Mouse (Mus musculus) E14TG2a.4 (cell line): ENCODE measurements around the gene Dab2ip.

Experiments used
- H3K27me3 ChIP-seq: 2 replicates; pipeline ENCODE4 v1.6.1; 2014; ENCODE audit warnings: low read length, control low read depth; ENCODE audit not compliant: insufficient read depth
- H3K36me3 ChIP-seq: 2 replicates; pipeline ENCODE4 v1.6.1; 2014; ENCODE audit warnings: low read length, control low read depth; ENCODE audit not compliant: insufficient read depth
- H3K4me1 ChIP-seq: replicated peaks from 2 replicates; pipeline ENCODE4 v1.6.1; 2014; ENCODE audit warnings: low read depth, low read length, control low read depth
- H3K4me3 ChIP-seq: replicated peaks from 2 replicates; pipeline ENCODE4 v1.5.1; 2014; ENCODE audit warnings: mild to moderate bottlenecking, low read length
- H3K9me3 ChIP-seq: 2 replicates; pipeline ENCODE4 v1.6.1; 2014; ENCODE audit warnings: low read length, control low read depth
- CTCF ChIP-seq: conservative IDR thresholded peaks from 2 replicates; pipeline ENCODE4 v1.5.1; 2014; ENCODE audit warnings: low read length
- NANOG ChIP-seq: IDR thresholded peaks from 2 replicates; pipeline ENCODE4 v1.6.1; 2014; ENCODE audit warnings: borderline replicate concordance, low read length, mixed read lengths
- POU5F1 ChIP-seq: IDR thresholded peaks from 2 replicates; pipeline ENCODE4 v1.6.1; 2014; ENCODE audit warnings: low read length, borderline replicate concordance

The Dab2ip gene

DNA sequence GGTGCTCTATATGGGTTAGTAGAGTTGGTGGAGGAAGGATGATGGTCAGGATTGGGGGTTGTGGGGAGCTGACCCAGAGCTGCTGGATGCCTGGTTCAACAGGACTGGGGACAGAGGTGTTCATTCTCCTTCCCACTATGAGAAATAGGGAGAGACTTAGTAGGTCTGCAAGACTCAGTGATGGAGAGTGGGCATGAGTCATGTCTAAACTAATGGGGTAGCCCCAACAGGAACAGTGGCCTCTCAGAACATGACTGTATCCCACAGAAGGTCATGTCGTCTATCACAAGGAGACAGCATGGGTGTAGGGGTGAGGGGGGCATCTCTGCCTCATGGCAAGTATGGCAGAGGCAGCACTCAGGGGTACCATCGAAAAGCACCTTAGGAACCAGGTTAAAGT, 81.7 kb downstream of the Dab2ip start:
- Histone ChIP-seq H3K4me1 (peaks cover 49% of the 10 kb centered on the region), H3K36me3 (peaks cover 3% of the 10 kb centered on the region), H3K4me3 (no peak overlapping the region), H3K9me3 (no peaks in the 10 kb centered on the region), H3K27me3 (no peaks in the 10 kb centered on the region)
- TF ChIP-seq POU5F1: no peak

DNA sequence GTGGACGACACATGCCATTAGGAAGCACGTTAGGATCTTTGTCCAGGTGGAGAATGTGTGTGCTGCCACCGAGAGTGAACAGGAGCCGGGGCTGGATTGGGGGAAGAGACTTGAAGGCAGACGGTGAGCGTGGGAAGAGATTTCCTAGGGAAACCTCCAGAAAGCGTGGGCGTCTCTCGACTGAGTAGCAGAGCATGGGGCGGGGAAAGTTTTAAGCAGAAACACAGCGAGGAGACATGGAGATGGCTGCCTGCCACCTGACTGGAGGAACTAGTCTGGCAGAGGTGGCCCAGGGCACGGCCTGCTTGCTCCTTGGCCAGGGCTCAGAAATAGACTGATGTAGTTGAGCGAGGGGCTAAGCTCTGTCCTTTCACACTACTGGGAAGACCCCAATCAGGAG, 82.5 kb downstream of the Dab2ip start:
- no peak for TF ChIP-seq POU5F1
- no peak for TF ChIP-seq CTCF
- TF ChIP-seq NANOG: no peak
- Histone ChIP-seq H3K36me3 (peaks cover 8% of the 10 kb centered on the region), H3K4me3 (0 out of 2 replicates have a peak overlapping the region, but pooled peaks have one; percentile 7), H3K4me1 (peaks cover 44% of the 10 kb centered on the region), H3K9me3 (no peaks in the 10 kb centered on the region), H3K27me3 (no peaks in the 10 kb centered on the region)

DNA sequence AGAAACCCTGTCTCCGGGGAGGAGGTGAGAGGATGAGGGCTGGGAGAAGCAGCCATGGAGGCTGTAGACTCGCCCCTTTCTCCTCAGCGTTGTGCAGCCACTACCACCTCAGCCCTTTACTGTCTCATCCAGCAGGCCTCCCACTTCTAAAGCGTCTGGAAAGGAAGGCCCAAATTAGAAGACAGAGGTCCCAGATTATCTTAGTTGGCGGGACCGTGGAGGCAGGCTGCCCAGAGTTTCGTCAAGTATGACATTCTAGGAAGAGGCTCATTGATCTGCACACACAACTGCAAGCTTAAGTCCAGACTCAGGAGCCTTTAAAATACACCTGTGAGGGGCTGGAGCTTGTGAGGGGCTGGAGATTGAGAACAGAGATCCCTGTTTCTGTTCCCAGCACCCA, 84.2 kb downstream of the Dab2ip start:
- no peak for TF ChIP-seq NANOG
- no peak for TF ChIP-seq POU5F1
- no peak for TF ChIP-seq CTCF
- Histone ChIP-seq H3K4me3 (no peak overlapping the region), H3K4me1 (peaks cover 30% of the 10 kb centered on the region), H3K36me3 (peaks cover 12% of the 10 kb centered on the region), H3K27me3 (no peaks in the 10 kb centered on the region), H3K9me3 (peaks cover 4% of the 10 kb centered on the region; the same call in 1 of the 2 replicates)

DNA sequence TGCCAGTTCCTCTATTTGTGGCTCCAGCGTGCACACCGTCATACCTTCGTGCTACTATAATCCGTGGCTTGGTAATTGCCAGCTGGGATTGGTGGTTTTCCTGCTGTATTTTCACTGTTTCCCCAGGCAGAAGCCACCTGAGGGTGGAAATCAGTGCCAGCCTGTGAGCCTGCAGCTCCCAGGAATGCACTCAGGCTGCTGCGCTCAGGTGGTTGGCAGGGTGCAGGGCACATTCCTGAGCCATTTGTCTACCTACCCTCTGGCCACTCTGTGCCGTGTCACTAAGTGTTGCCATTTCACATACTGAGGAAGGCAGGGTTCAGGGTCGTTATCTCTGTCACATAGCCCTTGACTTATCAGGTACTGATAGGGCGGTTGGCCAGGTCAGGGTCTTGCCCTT, 88.5 kb downstream of the Dab2ip start:
- Histone ChIP-seq H3K4me1 (peaks cover 23% of the 10 kb centered on the region), H3K36me3 (peaks cover 12% of the 10 kb centered on the region), H3K27me3 (no peaks in the 10 kb centered on the region), H3K4me3 (no peak overlapping the region), H3K9me3 (peaks cover 4% of the 10 kb centered on the region; the same call in 1 of the 2 replicates)
- TF ChIP-seq POU5F1: no peak
- no peak for TF ChIP-seq NANOG
- TF ChIP-seq CTCF: no peak

DNA sequence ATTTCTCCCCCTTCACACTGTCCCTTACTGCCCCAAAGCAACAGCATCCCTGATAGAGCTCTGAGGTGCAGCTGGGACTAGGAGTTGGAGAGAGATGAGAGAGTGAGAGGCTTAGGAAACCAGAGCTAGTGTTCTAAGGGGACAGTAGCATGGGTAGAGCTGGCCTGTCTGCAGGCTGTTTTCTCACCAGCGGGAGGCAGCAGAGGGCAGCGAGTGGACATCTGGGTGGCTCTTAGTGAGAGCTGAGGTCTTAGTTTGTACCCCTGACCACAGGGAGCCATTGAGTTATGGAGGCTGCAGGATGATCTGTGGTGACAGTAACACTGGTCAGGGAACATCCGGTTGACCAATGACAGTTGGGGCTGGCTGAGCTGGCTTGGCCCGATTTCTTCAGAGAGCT, 91.6 kb downstream of the Dab2ip start:
- TF ChIP-seq CTCF (peak; percentile 64), NANOG (no peak), POU5F1 (no peak)
- Histone ChIP-seq H3K4me1 (peaks cover 27% of the 10 kb centered on the region), H3K27me3 (no peaks in the 10 kb centered on the region), H3K36me3 (peaks cover 10% of the 10 kb centered on the region), H3K9me3 (peaks cover 4% of the 10 kb centered on the region; the same call in 1 of the 2 replicates), H3K4me3 (no peak overlapping the region)

DNA sequence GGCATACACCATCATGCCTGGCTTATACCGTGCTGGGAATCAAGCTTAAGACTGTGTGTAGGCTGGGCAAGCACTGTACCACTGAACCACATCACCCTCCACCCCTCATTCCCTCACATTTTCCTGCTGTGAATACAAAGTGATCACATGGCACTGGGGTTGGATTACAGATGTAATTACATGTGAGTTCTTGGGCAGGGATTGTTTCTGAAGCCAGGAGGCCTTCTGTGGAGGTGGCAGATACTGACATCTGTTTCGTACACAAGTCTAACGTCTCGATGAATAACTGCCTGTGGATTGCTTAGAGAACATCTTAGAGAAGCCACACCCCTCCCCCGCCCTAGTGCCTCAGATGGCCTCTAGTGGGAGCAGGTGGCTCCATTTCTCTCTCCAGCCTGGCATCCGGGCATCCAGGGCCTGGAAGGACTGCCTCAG, 93.2 kb downstream of the Dab2ip start:
- no peak overlapping the region for H3K4me3 ChIP-seq
- TF ChIP-seq NANOG (no peak), CTCF (0 out of 2 replicates have a peak, but pooled peaks have one; percentile 10), POU5F1 (no peak)
- H3K4me1 ChIP-seq: peaks cover 36% of the 10 kb centered on the region
- H3K9me3 ChIP-seq: peaks cover 4% of the 10 kb centered on the region; the same call in 1 of the 2 replicates
- H3K27me3 ChIP-seq: no peaks in the 10 kb centered on the region
- no peaks in the 10 kb centered on the region; the same call in 1 of the 2 replicates for H3K36me3 ChIP-seq

DNA sequence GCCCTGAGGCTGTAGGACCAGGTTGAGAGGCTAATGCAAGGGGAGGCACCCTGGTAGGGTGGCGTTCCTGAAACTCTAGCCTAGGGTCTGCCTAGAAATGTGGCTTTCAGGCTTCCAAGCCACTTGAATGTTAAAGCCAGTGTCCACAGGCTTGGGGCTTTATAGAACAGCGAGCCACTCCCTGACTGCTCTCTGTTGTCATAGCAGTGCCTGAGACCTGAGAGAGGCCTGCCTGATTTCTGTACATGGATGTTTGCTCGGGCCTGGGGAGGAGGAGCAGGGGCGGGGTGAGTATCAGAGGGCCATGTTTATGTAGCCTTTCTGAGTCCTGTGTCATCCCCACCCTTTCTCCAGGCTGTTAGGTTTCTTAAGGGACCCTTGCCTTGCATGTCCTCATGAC, 94.9 kb downstream of the Dab2ip start:
- TF ChIP-seq POU5F1 (no peak), CTCF (no peak), NANOG (no peak)
- Histone ChIP-seq H3K27me3 (no peaks in the 10 kb centered on the region), H3K4me3 (no peak overlapping the region), H3K4me1 (peaks cover 42% of the 10 kb centered on the region), H3K9me3 (no peaks in the 10 kb centered on the region), H3K36me3 (no peaks in the 10 kb centered on the region)

DNA sequence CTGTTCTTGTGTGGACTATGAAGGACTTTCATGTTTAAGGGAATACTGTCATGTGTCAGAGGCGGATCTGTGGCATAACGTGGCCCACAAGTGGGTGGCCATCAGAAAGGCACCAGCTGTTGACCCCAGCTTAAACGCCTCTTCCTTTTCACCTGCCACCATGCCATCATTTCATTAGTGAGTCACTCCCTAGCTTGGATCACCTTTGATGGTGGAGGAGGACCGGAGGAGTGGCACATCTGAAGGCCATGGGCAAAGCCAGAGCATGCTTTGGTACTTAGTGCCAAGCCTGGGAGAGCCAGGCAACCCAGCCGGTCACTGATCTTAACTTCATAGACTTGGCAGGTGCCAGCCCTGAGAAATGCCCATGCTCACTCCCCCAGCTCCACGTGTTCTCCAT, 96.7 kb downstream of the Dab2ip start:
- no peak for TF ChIP-seq POU5F1
- TF ChIP-seq NANOG: no peak
- TF ChIP-seq CTCF: no peak
- Histone ChIP-seq H3K4me3 (no peak overlapping the region), H3K9me3 (no peaks in the 10 kb centered on the region), H3K4me1 (peaks cover 52% of the 10 kb centered on the region), H3K27me3 (no peaks in the 10 kb centered on the region), H3K36me3 (no peaks in the 10 kb centered on the region)

DNA sequence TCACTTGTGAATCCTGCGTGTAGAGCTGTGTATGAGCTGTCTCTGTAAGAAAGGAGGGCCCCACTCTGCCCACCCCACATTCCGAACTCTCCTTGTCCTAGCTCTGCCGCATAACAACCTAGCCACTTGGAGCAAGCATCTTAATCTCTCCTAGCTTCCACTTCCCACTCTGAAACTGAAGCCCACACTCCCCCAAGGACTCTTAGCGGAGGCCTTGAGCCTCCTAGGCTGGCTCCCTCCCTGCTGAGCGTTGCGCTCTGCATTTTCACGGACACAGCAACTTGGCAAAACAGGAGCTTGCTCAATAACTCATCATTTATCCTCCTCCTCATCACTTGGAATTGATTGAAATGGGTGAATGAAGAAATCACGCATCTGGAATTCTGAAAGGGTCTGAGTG, 97.9 kb downstream of the Dab2ip start:
- TF ChIP-seq POU5F1: no peak
- peaks cover 62% of the 10 kb centered on the region for H3K4me1 ChIP-seq
- no peaks in the 10 kb centered on the region for H3K27me3 ChIP-seq
- H3K4me3 ChIP-seq: no peak overlapping the region
- no peaks in the 10 kb centered on the region for H3K9me3 ChIP-seq
- H3K36me3 ChIP-seq: no peaks in the 10 kb centered on the region
